Mouse (Mus musculus): ENCODE data around the gene Zfp202.

DNA sequence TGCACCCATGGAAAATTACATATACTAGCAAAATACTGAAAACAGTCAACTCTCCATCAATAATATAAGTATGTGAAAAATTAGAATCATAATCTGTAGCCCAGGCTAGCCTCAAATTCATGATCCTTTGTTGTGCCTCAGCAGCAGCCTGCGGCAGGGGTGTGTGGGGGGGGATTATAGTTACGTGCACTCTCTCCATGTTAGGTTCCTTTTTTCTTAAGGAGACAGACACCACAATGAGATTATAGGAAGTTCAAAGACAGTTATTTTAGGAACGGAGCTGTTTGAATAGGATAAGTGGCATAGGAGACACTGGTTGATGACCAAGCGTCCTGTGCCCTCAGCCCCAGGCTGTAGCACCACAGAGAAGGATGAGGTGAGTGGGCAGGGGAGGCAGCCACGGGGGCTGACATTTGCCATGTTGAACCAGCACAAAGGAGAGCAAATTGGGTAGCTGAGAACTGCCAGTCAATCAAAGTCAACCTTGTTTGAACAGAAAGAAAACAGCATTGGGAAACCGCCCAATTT, 36.8 kb downstream of the Zfp202 start:
- TF ChIP-seq GATA1 (IDR thresholded peaks at IDR 0.05; ENCODE audit: borderline replicate concordance, low read length) (no peak), FLI1 (IDR thresholded peaks at IDR 0.05; ENCODE audit: low read length) (no peak)

Measured in megakaryocyte, embryonic 14.5 days (primary cell).